Mouse (Mus musculus) erythroblast, embryonic 14.5 days (primary cell): ENCODE measurements around the gene Zmynd10. TPM values are rescaled to one million over a fixed set of nuclear protein-coding genes. Genes with fewer than 3 reads are reported as not detected.
A peak's percentile ranks its signal among the peaks of the same experiment; 100 is the strongest.

Experiments
- H3K27me3 ChIP-seq: 2 replicates; pipeline ENCODE4 v1.6.1; 2012; ENCODE audit warnings: inconsistent platforms; ENCODE audit not compliant: control insufficient read depth
- H3K36me3 ChIP-seq: 2 replicates; pipeline ENCODE4 v1.6.1; 2012; ENCODE audit warnings: mild to moderate bottlenecking, inconsistent platforms; ENCODE audit not compliant: control insufficient read depth
- H3K4me1 ChIP-seq: 2 replicates; pipeline ENCODE4 v1.6.1; 2012; ENCODE audit warnings: inconsistent platforms; ENCODE audit not compliant: control insufficient read depth
- H3K4me3 ChIP-seq: replicated peaks from 2 replicates; pipeline ENCODE3; 2012; ENCODE audit warnings: moderate library complexity, mild to moderate bottlenecking, inconsistent platforms
- H3K9me3 ChIP-seq: 2 replicates; pipeline ENCODE4 v1.6.1; 2012; ENCODE audit warnings: low read length, inconsistent platforms, mixed read lengths; ENCODE audit not compliant: control insufficient read depth
- GATA1 ChIP-seq: IDR thresholded peaks from 2 replicates; pipeline ENCODE4 v1.6.1; 2012; ENCODE audit warnings: low read length, inconsistent platforms, mixed read lengths
- TAL1 ChIP-seq: IDR thresholded peaks from 3 replicates; pipeline ENCODE4 v1.6.1; 2012; ENCODE audit warnings: low read length, inconsistent platforms, mixed read lengths
- polyA plus RNA-seq: library from polyadenylated mRNA; stranded (reverse); fragments of >175 nt; gene quantifications from 2 replicates; pipeline ENCODE4 v1.2.3, GENCODE M21; 2012

The Zmynd10 gene
- polyA plus RNA-seq, 1 experiment: not detected

- TF ChIP-seq GATA1: no peak
- no peak for TF ChIP-seq TAL1
- Histone ChIP-seq H3K4me3 (no peak overlapping the region), H3K9me3 (no peaks in the 10 kb centered on the region), H3K27me3 (no peaks in the 10 kb centered on the region), H3K36me3 (peaks cover 48% of the 10 kb centered on the region), H3K4me1 (peaks cover 86% of the 10 kb centered on the region)
These were observed 8.9 kb upstream of the Zmynd10 start for GRCm38 (mm10) chr9:107538231-107538630.

- no peak overlapping the region for H3K4me3 ChIP-seq
- no peaks in the 10 kb centered on the region for H3K9me3 ChIP-seq
- peaks cover 48% of the 10 kb centered on the region for H3K36me3 ChIP-seq
- no peaks in the 10 kb centered on the region for H3K27me3 ChIP-seq
- H3K4me1 ChIP-seq: peaks cover 83% of the 10 kb centered on the region
- TF ChIP-seq GATA1 (no peak), TAL1 (no peak)
These were observed 8.4 kb upstream of the Zmynd10 start for GRCm38 (mm10) chr9:107538711-107539110.

GRCm38 (mm10) chr9:107539940-107540339, 7.2 kb upstream of the Zmynd10 start:
- peaks cover 59% of the 10 kb centered on the region for H3K36me3 ChIP-seq
- H3K9me3 ChIP-seq: peaks cover 2% of the 10 kb centered on the region; the same call in 1 of the 2 replicates
- TF ChIP-seq GATA1 (no peak), TAL1 (no peak)
- H3K4me3 ChIP-seq: no peak overlapping the region
- H3K4me1 ChIP-seq: peaks cover 72% of the 10 kb centered on the region
- no peaks in the 10 kb centered on the region for H3K27me3 ChIP-seq

DNA sequence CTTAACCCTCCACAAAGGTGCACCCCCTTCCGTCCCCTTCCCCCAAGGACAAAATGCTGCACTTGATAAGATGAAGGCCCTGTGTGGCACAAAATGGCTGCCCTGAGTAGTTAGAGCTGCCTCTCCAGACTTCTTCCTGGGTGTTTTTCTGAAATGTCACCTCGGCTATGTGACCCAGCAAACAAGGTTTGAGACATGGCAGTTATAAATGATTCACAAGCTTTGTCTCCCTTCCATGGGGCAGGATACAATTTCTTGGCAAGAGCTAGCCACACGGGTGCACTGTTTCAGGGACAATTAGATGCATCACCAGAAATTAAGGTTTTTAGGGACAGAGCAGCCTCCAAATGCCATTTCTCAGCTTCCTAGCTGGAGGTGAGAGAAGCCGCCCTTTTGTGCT, 6.7 kb upstream of the Zmynd10 start:
- no peak overlapping the region for H3K4me3 ChIP-seq
- H3K27me3 ChIP-seq: no peaks in the 10 kb centered on the region
- H3K36me3 ChIP-seq: peaks cover 64% of the 10 kb centered on the region
- peaks cover 72% of the 10 kb centered on the region for H3K4me1 ChIP-seq
- peaks cover 2% of the 10 kb centered on the region; the same call in 1 of the 2 replicates for H3K9me3 ChIP-seq
- TF ChIP-seq TAL1: no peak

DNA sequence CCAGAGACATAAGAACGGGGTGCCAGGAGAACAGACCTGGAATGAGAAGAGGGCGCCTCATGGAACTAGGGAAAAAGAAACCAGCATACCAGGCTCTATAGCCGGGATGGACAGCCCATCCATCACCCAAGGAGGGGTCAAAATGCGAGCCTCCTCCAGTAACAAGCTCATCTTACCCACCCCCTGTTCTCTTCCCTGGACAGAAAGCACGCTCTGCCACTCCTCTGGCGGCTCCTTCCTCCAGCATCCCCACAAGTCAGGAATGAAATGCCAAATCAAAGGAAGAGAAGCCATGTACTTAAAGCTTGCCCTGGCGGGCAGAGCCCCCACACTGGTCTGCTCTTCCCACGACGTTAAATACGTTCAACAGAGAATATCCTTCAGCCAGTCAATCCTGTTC, 6.1 kb upstream of the Zmynd10 start:
- Histone ChIP-seq H3K9me3 (peaks cover 2% of the 10 kb centered on the region; the same call in 1 of the 2 replicates), H3K4me3 (peak overlapping the region; percentile 84), H3K27me3 (no peaks in the 10 kb centered on the region), H3K36me3 (peaks cover 59% of the 10 kb centered on the region), H3K4me1 (peaks cover 72% of the 10 kb centered on the region)
- no peak for TF ChIP-seq TAL1
- no peak for TF ChIP-seq GATA1

- peaks cover 72% of the 10 kb centered on the region for H3K4me1 ChIP-seq
- peaks cover 2% of the 10 kb centered on the region; the same call in 1 of the 2 replicates for H3K9me3 ChIP-seq
- H3K27me3 ChIP-seq: no peaks in the 10 kb centered on the region
- TF ChIP-seq TAL1 (no peak), GATA1 (no peak)
- H3K4me3 ChIP-seq: peak within 1 kb of the TSS; percentile 84
- peaks cover 54% of the 10 kb centered on the region for H3K36me3 ChIP-seq
These were observed 5.4 kb upstream of the Zmynd10 start, which contains the start of the genes Cyb561d2 and Nprl2 for GRCm38 (mm10) chr9:107541474-107542351. TSS of gene Cyb561d2 (minus strand) at chr9:107542193. TSS of gene Nprl2 (plus strand) at chr9:107542226.

DNA sequence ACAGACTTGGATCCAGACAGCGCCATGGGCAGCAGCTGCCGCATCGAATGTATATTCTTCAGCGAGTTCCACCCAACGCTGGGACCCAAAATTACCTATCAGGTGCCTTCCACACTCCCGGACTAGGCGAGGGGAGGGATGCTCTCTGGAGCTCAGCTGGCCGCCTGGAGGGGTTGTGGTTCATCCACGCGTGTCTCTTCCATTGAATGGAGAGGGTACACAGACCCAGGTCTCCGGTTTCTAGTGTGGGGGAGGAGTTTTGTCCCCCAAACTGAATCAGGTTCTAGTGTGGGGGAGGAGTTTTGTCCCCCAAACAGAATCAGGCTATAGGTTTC, 4.8 kb upstream of the Zmynd10 start:
- no peak for TF ChIP-seq GATA1
- TF ChIP-seq TAL1: no peak
- H3K4me1 ChIP-seq: peaks cover 72% of the 10 kb centered on the region
- H3K36me3 ChIP-seq: peaks cover 47% of the 10 kb centered on the region
- H3K9me3 ChIP-seq: peaks cover 2% of the 10 kb centered on the region; the same call in 1 of the 2 replicates
- peak overlapping the region; percentile 84 for H3K4me3 ChIP-seq
- H3K27me3 ChIP-seq: no peaks in the 10 kb centered on the region

GRCm38 (mm10) chr9:107542721-107543120, 4.4 kb upstream of the Zmynd10 start:
- Histone ChIP-seq H3K9me3 (peaks cover 2% of the 10 kb centered on the region; the same call in 1 of the 2 replicates), H3K36me3 (peaks cover 43% of the 10 kb centered on the region), H3K4me3 (peak overlapping the region; percentile 84), H3K4me1 (peaks cover 72% of the 10 kb centered on the region), H3K27me3 (no peaks in the 10 kb centered on the region)
- TF ChIP-seq TAL1: no peak

GRCm38 (mm10) chr9:107543299-107543698, 3.8 kb upstream of the Zmynd10 start:
- TF ChIP-seq GATA1 (no peak), TAL1 (no peak)
- H3K9me3 ChIP-seq: peaks cover 2% of the 10 kb centered on the region; the same call in 1 of the 2 replicates
- H3K27me3 ChIP-seq: no peaks in the 10 kb centered on the region; the same call in 1 of the 2 replicates
- no peak overlapping the region for H3K4me3 ChIP-seq
- peaks cover 38% of the 10 kb centered on the region for H3K36me3 ChIP-seq
- peaks cover 71% of the 10 kb centered on the region for H3K4me1 ChIP-seq
